Mouse (Mus musculus) frontal cortex, postnatal 36 days (tissue): ENCODE measurements at regions not wholly inside any gene's neighbourhood (a gene's known extent, or its start where the extent isn't known, plus 50 kb on each side); places are given as distances from the start of the nearest gene placed in this dataset.
A peak's percentile ranks its signal among the peaks of the same experiment; 100 is the strongest.
"Not testable (repeated sequence)": the region's sequence is repeated elsewhere in the genome, so short reads cannot be mapped to it uniquely, and the experiment has no call there.

Experiments
- DNase-seq, 2 experiments: peaks; one replicate each; pipeline ENCODE4 v3.0.0; 2022; ENCODE audit warnings: low spot score in 2 of 2

- DNase-seq = no peak
These were observed 145.3 kb upstream of the Haao start for GRCm38 (mm10) chr17:83993028-83993427.

DNA sequence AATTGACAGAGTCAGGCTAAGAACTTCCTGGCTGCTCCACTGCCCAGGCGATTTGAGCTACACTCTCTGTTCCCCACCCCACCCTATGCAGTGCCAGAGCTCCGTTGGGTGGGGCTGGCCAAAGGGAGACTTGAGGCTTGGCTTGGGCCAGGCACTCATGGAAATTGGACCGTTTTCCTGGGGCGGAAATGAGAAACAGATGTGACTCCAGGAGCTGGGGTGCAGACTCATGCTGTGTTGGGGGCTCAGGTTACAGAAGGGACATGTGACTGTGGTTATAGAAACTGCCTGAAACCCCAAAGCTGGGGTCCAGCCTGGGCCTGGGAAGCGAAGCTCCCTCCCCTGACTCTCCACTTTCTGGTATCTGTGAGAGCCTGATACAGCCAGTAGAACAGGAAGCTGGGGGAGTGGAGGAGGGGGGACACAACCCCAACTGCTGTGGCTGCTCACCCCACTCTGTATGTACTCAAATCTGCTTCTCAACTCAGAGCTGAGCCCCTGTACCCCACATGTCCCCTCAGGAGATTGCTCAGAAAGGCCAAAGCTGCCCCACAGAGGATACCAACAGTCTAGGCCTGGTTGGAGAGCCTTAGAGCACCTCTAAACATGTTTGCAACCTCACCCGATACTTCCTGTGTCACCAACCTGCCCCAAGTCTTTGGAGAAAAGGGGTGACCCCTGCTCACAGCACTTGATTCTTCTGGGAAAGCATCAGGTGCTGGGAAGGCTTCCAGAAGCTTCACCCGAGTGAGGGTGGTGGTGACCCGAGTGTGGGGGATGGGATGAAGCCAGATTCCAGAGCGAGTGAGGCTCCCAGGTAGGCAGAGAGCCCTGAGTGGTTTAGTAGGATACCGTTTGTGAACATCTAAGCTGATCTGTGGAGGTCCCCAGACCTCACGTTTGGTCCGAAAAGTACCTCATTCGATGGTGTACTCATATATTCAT is 142.9 kb upstream of the Haao start:
- DNase-seq = no peak

- no peak for DNase-seq
These were observed 141.1 kb upstream of the Haao start for GRCm38 (mm10) chr17:83988897-83989296.

DNA sequence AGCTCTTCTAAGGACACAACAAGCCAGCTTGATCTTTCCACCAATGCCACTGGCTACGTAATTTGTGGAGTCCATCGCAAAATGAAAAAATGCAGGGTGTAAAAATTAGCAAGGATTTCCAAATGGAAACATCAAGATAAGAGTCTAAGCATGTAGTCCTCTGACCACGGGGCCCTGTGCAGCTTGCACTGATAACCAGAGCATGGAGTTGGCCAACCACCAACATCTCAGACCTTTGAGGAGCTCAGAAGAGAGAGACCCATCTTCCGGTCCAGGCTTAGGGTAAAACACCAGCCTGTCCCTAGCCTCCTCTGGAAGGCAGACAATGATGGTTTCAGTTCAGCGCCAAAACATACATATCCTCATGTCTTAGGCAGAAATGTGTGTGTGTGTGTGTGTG is 140.4 kb upstream of the Haao start:
- DNase-seq = no peak

DNA sequence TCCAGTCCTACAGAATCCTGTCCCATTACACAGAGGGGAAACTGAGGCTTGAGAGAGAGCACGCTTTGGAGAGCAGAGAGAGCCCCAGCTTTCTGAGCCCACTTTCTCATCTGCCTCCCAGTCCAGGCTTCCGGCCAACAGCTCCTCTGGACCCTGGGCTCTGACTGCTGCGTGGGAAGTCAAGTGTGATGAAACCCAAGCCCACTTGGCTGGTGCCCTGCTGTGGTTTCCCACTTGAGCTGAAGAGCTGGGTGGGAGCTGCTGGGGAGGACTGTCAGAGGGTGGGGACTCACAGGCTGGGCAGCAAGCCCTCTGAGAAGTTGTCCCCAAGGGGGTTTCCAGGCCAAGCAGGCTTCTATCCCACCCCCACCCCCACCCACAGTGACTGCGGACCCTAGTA is 139.9 kb upstream of the Haao start:
- DNase-seq = no peak

- no peak for DNase-seq
These were observed 138.3 kb upstream of the Haao start for GRCm38 (mm10) chr17:83985916-83986578.

DNA sequence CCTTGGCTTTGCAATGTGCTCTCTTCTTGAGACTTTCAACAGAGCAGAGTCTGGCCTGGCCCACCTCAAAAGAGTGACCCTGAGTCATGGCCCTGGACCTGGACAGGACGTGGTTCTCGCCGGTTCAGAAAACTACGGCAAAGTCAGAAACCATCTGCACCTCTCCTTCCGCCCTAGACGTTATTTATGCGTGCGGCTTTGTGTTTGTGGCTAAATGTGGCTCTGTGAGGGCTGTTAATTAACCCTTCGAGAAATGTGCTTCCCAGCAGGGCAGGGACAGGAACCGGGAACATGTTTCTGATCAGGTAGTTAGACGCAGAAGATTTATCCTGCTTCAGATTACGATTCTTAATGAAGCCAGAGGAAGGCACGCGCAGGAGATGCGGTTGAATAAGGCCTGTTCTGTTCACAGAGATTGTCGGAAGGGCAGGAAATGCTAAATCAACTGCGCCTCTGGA is 137.6 kb upstream of the Haao start:
- no peak for DNase-seq

DNA sequence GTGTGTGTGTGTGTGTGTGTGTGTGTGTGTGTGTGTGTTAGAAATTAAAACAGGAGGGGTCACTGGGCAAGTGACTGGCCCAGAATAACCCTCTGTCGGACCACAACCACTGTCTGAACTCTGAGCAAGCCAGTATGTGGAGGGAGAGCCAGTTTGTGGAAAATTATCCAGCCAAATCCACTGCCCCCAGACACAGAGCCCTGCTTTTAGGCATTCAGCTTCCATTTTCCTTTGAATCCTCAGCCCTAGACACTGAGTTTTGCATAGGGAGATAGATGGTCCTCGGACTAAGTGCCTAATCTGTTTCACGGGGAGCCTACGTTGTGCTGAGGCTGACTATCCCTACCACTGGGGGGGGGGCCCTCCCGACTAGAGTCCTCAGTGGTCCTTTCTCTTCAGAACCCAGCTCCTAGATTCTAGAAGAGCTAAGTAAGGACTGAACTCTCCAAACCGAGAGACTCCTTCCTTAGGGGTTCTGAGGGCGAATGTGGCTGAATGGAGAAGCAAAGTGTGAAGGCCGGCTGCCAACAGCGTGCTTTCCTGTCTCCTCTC is 136.2 kb upstream of the Haao start:
- no peak for DNase-seq

DNA sequence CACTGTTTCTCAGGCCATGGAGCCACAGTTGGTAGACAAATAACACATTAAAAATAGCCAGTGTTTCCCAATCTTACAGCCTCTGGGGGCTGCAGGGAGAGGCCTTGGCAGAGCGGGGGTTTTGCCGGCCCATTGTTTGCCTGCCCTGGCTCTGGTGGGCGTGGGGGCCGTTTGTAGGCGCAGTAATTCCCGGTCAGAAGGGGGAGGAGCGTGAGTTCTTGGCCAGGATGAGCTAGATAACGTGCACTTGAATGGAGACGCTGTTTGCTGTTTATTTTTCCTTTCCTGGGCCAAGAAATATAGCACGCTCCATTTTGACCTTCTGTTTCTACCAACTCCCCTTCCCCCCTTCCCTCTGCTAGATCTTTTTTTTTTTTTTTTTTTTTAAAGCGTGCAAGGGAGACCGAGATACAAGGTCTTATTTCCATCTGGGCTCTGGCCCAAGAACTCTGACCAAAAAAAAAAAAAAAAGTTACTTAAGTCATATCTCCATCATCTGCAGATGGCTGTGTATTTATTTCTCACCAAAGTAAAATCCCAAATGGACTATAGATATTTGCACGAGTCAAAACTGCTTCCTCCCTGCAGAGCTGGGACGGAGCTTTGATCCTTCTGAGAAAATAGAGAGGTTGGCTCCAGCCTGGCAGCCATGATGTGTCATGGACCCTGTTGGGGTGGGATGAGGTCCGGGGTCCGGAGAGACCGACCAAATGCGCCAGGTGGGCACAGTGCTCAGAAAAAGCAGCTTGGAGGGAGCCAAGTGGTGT is 135.5 kb upstream of the Haao start:
- no peak for DNase-seq

DNA sequence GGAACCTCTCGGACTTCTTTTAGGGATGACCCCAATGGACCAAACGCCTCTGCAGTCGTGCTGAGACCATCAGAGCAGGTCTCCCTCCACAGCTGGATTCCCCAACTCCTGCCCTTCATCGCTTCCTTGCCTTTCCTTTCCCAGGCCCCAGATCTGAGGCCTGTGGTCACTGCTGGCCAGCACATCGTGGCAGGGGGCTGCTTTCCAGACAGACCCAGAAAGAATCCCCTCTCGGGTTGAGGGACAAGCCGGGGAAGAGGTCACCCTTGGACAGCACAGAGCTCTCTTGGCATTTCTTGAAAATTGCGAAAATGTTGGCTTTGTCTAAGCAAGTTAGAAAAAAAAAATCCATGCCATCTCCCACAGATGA is 134.9 kb upstream of the Haao start:
- no peak for DNase-seq

DNA sequence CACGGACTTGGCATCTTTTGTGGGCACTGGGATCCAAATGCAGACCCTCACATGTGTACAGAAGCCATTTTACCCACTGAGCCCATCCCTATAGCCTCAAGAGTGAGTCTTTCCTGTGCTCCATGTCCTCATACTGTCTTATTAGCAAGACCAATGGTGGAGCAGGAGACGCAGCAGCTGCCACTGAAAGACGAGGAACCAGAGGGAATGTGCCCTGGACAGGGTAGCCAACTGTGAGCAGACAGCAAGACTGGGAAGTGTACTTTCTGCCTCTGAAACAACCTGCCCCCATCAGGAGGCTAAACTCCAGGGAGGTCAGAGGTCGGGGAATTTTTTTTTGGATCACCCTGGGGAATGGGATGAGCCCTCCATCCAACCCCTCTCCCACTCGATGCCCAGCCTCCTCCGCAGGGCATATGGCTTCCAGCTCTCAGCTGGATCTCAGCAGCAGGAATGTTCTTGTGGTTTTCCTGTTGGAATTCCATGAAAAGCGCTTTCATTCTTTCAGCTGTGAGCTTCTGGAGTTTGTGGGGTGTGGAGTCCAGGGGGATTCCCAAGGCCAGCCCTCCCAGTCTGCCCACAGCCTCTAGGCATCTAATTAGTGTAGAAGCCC is 131.2 kb upstream of the Haao start:
- no peak for DNase-seq

GRCm38 (mm10) chr17:83977725-83978124 is 130.0 kb upstream of the Haao start:
- no peak for DNase-seq

DNA sequence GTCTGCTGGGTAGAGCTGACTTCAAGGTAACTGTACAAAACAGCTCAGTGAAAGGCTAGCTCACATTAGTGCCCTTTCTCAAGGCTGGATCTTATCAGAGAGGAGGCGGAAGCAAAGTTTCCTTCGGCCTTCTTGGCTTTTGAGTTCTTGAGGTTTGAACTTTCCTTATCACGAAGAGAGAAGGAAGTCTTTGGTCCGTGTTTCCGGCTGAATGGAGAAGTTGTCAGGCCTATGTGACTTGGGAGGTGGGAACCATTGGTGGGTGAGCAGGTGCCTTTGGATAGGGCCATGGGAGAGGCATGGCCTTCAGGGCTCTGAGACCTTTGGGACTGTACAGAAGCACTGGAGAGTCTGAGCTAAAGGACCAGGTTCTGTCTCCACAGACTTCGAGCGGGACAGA is 128.1 kb upstream of the Haao start:
- DNase-seq = no peak

GRCm38 (mm10) chr17:83973461-83974350 is 125.9 kb upstream of the Haao start:
- peak in 1 of 2 experiments; percentile 49 for DNase-seq

- no peak for DNase-seq
These were observed 125.1 kb upstream of the Haao start for GRCm38 (mm10) chr17:83972874-83973273.

GRCm38 (mm10) chr17:83972470-83972869 is 124.7 kb upstream of the Haao start:
- DNase-seq = no peak

DNA sequence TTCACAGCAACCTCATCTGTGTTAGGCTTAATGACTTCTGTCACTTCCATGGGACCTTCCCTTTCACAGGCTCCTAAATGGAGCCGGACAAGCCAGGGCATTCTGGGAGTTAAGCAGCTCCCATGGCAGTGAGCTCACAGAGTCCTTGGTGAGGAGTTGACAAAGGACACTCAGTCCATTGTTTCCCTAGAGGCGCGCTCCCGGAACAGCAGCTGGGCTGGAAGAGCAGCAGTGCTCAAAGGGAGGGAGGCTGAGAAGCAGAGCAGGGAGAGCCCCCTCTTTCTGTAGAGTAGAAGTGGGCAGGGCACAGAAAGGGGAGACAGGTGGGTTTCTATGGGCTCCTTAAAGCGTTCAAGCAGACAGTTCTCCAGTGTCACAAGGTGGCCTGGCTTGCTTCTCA is 124.3 kb upstream of the Haao start:
- DNase-seq = no peak

DNA sequence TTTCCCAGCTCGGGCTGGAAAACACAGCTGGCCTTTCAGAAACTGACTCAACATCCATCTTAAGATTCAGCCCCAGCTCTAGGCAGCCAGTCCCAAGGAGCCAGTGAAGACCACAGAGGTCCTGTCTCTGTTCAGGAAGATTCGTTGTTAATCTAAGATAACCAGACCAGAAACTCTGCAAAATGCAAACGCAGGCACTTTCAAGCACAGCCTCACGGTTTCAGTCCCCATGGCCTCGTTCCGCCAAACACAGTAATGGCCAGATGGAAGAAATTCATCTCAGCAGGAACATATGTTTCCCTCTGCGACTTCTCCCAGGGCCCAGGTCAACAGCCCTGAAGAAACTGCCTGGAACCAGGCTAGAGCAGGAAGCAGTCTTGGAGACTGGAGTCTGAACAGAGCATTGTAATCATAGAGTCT is 121.7 kb upstream of the Haao start:
- DNase-seq = no peak

DNA sequence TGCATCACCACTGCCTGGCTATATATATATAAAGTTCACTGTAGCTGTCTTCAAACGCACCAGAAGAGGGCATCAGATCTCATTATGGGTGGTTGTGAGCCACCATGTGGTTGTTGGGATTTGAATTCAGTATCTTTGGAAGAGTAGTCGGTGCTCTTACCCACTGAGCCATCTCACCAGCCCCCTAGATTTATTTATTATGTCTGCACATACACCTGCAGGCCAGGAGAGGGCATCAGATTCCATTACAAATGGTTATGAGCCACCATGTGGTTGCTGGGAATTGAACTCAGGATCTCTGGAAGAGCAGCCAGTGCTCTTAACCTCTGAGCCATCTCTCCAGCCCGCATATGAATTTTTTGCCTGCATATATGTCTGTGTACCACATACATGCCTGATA is 120.4 kb upstream of the Haao start:
- DNase-seq = not testable (repeated sequence)

DNA sequence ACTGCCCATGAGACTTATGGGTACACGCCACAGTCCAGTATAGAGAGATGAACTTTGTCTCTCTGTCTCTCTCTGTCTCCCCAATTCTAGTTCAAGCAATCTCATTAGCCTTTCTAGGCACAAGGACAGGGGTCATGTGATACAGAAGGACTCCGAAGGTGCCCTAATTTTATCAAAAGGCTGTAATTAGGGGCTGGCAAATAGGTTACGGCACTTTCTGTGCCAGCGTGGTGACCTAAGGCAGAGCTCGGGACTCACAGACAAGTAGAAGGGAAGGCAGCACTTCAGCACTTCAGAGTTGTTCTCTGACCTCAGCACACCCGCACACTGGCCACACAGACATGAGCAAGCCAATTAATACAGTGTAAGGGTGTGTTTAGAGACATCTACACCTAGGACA is 119.2 kb upstream of the Haao start:
- DNase-seq = peak in 1 of 2 experiments; percentile 41
